Mouse (Mus musculus): Measurements from ENCODE around the gene Aifm3.
"Not testable (repeated sequence)": the region's sequence is repeated elsewhere in the genome, so short reads cannot be mapped to it uniquely, and the experiment has no call there.

Aifm3 gene

DNA sequence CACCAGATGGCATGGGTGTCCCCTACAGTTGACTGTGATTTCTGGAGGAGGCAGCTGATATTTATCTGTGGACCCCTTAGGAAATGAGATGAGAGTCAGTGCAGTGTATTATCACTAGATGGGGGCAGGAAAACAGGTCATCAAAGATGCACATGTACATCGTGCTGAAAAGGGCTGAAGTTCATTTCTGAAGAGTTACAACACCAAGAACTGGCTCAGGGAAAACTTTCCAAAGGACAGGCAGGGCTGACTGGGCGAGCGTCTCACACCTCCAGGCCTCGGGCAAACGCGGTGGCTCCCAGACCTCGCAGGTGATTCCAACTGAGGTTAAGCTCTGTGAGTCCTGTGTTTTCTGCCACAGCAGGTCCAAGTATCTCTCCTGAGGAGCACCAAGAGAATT lies 63.4 kb downstream of the Aifm3 start:
- no peak for DNase-seq (ENCODE audit: low read depth, low spot score)

DNA sequence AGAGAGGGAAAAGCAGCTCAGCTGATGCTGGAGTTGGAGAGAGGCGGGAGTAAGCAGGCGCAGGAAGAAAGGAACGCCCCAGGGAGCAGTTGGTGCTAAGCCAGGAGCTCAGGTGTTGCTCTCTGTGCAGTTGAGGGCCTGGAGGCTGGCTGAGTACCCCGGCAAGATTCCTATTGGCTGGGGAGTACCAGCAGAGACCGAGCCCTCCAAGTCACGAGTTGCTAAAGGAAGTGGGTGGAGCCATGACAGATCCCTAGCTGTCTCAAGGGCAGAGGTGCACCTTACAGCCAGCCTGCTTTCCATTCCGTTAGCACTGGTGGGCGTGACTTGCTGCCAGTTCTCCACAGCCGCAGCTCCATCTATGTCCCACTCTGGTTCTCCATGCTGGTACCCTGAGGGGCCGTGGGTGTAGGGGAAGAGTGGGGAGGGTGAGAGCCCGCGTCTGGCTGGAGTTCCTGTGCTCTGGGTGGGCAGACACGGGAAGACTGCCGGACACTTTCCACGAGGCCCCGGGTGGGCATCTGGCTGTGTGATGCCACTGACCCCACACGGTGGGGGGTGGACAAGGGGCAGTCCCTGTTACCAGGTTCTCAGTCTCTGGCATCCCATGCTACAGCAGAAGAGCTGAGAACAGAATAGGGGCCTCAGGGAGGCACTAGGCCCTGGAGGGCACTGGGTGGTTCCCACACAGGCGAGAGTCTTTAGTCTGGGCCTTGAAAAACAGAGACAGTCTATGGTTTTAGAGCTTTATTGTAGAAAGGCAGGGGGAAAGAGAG lies 64.7 kb downstream of the Aifm3 start:
- no peak for DNase-seq (ENCODE audit: low read depth, low spot score)

DNA sequence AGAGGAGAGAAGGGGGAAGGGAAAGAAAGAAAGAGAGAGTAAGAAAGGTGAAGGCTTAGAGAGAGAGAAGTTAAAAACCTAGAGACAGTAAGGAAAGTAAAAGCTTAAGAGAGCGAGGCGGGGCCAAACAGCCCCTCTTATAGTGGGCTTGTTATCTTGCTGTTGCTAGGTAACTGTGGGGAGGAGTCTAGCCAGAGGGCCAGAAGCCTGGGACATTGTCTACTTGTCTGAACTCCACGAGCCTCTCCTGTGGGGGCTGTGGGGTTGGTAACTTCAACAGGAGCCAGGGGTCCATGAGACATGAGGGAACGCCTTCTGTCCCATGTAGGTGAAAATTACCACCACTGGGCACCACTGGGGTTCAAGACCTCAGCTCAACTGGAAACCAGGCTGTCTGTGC lies 65.3 kb downstream of the Aifm3 start:
- DNase-seq (ENCODE audit: low read depth, low spot score): not testable (repeated sequence)

DNA sequence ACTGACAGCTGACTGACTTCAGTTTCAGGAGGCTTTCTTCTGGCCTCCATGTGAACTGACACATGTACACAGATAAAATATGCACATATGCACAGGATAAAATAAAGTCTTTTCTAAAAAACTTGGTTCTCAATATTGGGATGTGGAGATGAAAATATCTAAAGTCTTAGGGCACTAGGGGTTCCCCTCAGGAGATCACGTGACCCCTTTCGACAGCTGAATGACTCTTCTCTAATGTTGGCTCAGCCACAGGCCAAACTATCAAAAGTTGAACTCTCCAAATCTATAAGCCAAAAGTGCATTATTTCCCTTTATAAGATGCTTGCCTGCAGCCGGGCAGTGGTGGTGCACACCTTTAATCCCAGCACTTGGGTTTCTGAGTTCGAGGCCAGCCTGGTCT lies 66.8 kb downstream of the Aifm3 start:
- DNase-seq (ENCODE audit: low read depth, low spot score): no peak

DNA sequence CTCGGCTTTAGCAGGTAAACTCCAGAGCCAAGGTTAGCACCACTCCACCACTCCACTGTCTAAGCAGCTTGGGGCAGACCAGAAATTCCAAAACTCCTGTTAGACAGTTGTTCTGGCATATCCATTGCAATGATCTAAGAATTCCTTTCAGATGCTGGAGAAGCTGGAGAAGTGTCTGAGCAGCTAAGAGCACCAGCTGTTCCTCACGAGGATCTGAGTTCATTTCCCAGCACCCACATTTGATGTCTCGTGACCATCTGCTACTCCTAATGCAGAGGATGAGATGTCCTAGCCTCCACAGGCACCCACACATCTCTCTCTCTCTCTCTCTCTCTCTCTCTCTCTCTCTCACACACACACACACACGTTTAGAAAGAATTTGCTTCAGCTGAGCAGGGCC lies 67.5 kb downstream of the Aifm3 start:
- peak; percentile 74 for DNase-seq (ENCODE audit: low read depth, low spot score)

Measured in telencephalon, adult 2 months (tissue).